Mouse (Mus musculus) spleen, embryonic (tissue): ENCODE measurements around the gene Asb1.

Source experiments
- CTCF ChIA-PET: fragments of 350-600 bp; sonication (Branson Sonifier 250); formaldehyde crosslinking; loops from one replicate; lab custom pipeline; 2022; lab: Charles Lee

The Asb1 gene

DNA sequence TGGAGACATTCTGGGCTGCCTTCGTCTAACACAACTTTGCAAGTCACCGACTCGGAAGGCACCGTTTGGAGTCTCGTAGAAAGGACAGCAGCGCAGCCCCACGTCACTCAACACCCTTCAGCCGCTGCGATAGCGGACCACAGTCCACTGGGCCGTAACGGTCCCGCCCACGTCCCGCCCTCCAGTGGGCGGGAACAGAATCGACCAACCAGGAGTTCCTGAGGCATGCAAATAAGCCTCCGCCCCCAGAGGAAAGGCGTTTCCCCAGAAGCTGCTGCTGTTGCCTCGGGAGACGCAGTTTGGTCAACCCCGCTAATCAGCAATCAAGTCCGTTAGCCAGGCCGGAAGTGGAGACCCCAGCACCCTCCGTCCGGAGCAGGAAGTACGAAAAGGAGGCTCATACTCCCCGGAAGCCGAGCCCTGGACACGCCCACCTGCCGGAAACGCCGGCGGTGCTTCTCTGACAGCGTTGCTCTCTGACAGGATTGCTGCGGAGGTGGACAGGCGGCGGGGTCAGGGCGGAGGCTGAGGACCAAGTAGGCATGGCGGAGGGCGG, at the start of gene Asb1:
Gene Asb1, plus strand, starts transcription at position 274 of the 556 bp plus-strand sequence.
- CTCF ChIA-PET = no interaction called here

DNA sequence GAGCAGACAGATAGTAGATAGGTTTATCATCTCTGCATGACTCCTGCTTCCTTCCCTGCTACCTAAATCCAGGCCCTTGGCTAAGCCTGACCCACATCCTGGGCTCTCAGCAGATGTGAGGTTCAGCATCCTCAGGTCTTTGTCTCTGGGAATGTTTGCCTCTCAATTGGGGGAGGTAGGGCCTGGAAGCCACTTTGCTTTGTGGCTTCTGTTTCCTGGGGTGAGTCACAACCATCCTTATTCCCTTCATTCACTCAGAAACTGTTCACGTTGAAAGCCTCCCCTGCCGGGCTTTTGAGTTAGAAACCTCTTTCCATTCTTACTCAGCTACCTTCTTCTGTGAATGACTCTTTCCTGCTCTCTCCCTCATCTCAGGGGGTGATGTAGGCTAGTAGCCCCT, 47.6 kb upstream of the Asb1 start:
- CTCF ChIA-PET = interaction anchor here (0.5 to 1.0 kb wide), 2 partner anchors 10 to 19 kb away, joined by 7 to 16 read pairs; no protein-coding TSS in a partner anchor

DNA sequence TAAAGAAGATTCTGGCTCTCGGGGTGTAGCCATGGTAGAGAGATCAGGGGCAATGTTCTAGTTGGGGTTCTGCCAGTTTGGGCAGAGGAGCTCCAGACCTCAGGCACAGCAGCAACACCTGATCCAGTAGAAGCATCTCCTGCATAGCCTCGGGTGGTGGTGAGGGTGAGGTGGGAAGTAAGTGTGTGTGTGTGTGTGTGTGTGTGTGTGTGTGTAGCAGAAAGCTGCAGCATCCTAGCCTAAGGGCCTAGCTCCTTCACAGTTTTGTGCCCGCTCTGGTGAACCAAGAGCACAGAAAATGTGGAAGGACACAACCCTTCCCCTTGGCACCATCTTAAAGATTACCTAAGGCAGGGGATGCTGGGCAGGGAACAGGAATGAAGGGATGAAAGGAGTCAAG, 46.4 kb upstream of the Asb1 start:
- CTCF ChIA-PET = interaction anchor here (0.6 kb wide), 1 partner anchor 537 kb away, joined by 3 read pairs; no protein-coding TSS in a partner anchor

GRCm38 (mm10) chr1:91494457-91495140, 45.7 kb upstream of the Asb1 start, which contains the start of gene Traf3ip1:
TSS of gene Traf3ip1 (plus strand) at chr1:91494647.
- CTCF ChIA-PET = no interaction called here

- CTCF ChIA-PET = no interaction called here
These were observed 45.0 kb upstream of the Asb1 start for GRCm38 (mm10) chr1:91495321-91495720.

GRCm38 (mm10) chr1:91498579-91498978, 41.8 kb upstream of the Asb1 start:
- CTCF ChIA-PET = interaction anchor here (0.7 kb wide), 2 partner anchors 40 to 692 kb away, joined by 3 to 6 read pairs; no protein-coding TSS in a partner anchor

DNA sequence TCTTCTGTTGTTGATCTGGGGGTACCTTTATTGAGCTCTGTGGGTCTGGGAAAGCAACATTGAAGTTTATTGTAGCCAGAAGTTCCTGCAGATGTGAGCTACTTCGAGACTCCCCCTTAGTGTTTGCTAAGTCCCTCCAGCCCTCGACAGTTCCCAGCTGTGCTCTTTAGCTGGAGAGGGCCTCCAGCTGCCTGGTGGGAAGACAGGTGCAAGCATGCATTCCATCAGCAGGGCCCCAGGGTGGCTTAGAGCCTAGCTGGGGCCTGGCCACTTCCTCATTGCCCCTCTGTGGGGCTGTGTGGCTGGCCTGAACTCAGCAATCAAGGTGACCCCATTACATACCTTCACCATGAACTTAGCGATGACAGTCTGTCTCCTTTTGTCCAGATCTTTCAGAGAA, 35.7 kb upstream of the Asb1 start:
- CTCF ChIA-PET = no interaction called here

GRCm38 (mm10) chr1:91514916-91515315, 25.4 kb upstream of the Asb1 start:
- CTCF ChIA-PET = no interaction called here

- CTCF ChIA-PET = no interaction called here
These were observed 24.7 kb upstream of the Asb1 start for GRCm38 (mm10) chr1:91515642-91516041.

- CTCF ChIA-PET = interaction anchor here (0.6 to 1.0 kb wide), 3 partner anchors 75 to 1088 kb away, joined by 3 to 8 read pairs (median 5); no protein-coding TSS in a partner anchor
These were observed 16.6 kb upstream of the Asb1 start for GRCm38 (mm10) chr1:91523759-91524158.

GRCm38 (mm10) chr1:91525838-91526237, 14.5 kb upstream of the Asb1 start:
- CTCF ChIA-PET = no interaction called here

GRCm38 (mm10) chr1:91530166-91530565, 10.2 kb upstream of the Asb1 start:
- CTCF ChIA-PET = interaction anchor here (0.7 kb wide), 1 partner anchor 37 kb away, joined by 5 read pairs; no protein-coding TSS in a partner anchor

DNA sequence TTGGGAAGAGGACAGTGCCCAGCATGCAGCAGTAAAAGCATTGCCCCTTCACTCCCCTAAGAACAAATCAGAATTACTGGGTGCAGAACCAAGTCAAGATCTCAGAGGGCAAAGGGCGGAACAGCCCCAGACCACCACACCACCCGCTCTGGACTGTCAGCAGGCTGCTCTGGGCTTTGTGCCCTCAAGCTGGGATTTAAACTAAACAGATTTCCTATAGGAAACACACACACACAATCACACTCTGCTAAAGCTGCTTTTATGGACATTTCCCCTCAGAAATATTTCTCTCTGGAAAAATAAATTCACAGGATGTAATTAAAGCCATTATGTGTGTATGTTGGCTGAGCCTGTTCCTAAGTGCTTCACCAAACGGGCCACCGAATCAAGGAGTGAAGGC, 8.1 kb upstream of the Asb1 start:
- CTCF ChIA-PET = no interaction called here

DNA sequence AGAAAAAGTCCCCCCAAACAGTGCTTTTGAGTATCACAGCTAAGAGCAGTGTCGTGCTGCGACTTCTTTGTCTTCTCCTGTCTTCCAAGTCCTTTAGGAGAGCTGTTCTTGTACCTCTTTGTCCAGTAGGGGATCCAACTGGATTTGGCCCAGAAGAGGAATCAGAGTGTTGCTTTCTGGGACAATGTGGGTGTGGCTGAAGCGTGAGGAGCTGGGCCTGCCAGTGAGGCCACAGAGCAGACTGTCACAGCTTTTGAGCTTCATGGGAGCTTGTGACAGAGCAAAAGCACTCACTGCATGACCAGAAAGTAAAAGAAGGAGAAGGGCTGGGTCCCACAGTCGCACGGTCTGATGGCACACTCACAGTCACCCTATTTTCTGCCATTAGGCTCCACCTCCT, 7.5 kb upstream of the Asb1 start:
- CTCF ChIA-PET = no interaction called here

GRCm38 (mm10) chr1:91533483-91533882, 6.9 kb upstream of the Asb1 start:
- CTCF ChIA-PET = no interaction called here

DNA sequence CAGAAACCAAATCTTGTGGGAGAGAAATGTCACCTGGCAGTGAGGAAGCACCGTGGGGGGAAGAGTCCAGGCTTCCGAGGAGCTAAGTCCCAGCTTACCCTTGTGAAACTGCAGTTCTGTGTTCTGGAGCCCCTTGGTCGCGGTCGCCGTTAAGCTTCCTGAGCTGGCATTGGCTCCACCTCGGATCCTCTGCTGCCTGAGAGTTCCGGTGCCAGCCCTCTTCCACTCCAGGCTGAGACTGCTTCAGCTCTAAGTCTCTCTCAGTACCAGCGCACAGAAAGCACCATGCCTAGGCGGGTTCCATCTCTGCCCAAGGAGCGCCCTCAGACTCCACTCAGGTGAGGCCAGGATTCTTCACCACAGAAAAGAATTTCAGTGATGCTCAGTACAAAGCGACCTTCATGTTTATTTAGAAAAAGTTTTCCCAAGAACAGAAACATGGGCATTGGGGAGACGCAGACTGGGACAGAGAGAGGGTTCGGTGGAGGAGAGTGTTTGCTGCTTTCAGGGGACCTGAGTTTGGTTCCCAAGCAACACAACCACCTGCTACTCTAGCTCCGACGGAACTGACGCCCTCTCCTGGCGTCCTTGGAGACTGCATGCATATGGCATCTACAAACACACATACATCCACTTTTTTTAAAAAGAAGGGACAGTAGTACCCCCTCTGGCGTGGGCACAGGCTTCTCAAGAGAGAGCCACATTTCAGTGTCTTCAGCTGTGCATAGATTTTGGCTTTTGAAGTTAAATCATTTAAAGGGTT, 6.2 kb upstream of the Asb1 start:
- CTCF ChIA-PET = no interaction called here

DNA sequence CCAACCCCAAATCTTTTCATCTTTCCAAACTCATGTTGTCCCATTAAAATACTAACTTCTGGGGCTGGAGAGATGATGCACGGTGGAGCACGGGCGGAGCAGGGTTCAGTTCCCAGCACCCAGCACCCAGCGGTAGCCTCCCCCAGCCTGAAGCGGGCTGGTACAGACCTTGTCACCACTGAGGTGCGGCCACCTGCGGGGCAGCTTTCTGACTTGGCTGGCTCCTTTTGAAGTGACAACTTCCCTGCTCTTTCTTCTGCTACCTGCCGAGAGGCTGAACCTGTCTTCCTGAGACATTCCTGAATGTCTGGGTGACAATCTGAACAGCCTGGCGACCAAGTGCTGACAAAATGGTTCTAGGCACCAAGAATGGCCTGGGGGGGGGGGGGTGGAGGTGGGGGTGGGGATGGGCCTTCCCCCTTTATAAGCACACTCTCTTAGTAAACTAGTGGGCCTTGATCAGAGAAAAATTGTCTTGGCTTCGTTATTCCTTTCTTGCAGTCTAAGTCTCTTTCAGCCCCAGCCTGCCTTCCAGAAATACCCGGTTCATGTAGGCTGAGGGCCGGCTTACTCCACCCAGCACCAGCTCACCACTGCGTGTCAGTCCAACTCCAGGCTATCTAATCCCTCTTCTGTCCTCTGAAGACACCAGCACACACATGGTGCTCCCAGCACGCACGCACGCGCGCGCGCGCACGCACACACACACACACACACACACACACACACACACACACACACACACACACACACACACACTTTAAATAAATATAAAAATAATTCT, 2.4 kb upstream of the Asb1 start:
- CTCF ChIA-PET = interaction anchor here (0.6 kb wide), 1 partner anchor 40 kb away, joined by 3 read pairs; no protein-coding TSS in a partner anchor

DNA sequence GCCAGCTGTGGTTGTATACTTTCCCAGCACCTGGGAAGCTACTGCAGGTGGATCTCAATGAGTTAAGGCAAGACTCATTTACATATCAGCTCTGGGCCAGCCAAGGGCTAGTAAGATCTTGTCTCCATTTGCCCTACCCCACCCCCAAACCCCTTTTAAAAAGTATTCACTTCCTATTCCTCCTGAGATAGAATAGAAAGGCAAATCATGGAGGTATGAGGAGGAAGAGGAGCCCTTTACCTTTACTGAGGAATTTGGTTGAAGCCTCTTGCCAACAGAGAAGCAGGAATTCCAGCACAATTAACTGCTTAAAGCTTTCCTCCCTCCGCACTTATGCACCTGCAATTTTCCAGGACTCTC, 1.8 kb upstream of the Asb1 start:
- CTCF ChIA-PET = interaction anchor here (0.6 kb wide), 1 partner anchor 40 kb away, joined by 3 read pairs; no protein-coding TSS in a partner anchor

GRCm38 (mm10) chr1:91539246-91539645, 1.1 kb upstream of the Asb1 start:
- CTCF ChIA-PET = interaction anchor here (0.6 to 0.7 kb wide), 2 partner anchors 128 to 171 kb away, joined by 3 to 14 read pairs; no protein-coding TSS in a partner anchor

- CTCF ChIA-PET = no interaction called here
These were observed 557 bp upstream of the Asb1 start for GRCm38 (mm10) chr1:91539704-91540270.
